Comparison of ENCODE assay signal across 8 mouse cellular contexts in genomic region chr14:61555931-61556288, GRCm38 (mm10). TPM values are rescaled to one million over a fixed set of nuclear protein-coding genes. Genes with fewer than 3 reads are reported as not detected.
DNase-seq lines count a peak whose midpoint lies in the region; ATAC-seq and TF ChIP-seq lines count a peak whose summit lies in the region.

No protein-coding gene starts in this region.

- H3K4me2 ChIP-seq in forebrain, embryonic 11.5 days (ENCODE audit: low read depth, low read length, severe bottlenecking), result peak overlapping the region; percentile 96
- peak overlapping the region; percentile 99 for H3K4me2 ChIP-seq in liver, embryonic 13.5 days

- H3K9me3 ChIP-seq in heart, embryonic 10.5 days, result no peaks in the 10 kb centered on the region
- H3K9me3 ChIP-seq in E14TG2a.4 (ENCODE audit: low read length), result no peaks in the 10 kb centered on the region
- no peaks in the 10 kb centered on the region for H3K9me3 ChIP-seq in forebrain, embryonic 11.5 days (ENCODE audit: control insufficient read depth, low read length)
- no peaks in the 10 kb centered on the region for H3K9me3 ChIP-seq in liver, embryonic 13.5 days (replicated peaks)

- intact Hi-C loops in heart, postnatal 14 days (cut with DNase I), result loop anchor here (5.0 kb wide), 2 partner anchors 91 to 114 kb away; no protein-coding TSS in a partner anchor

- peak overlapping the region; percentile 90 for H3K27ac ChIP-seq in heart, embryonic 10.5 days
- H3K27ac ChIP-seq in forebrain, embryonic 11.5 days (ENCODE audit: low read depth, low read length), result 0 out of 2 replicates have a peak overlapping the region, but pooled peaks have one; percentile 41
- peak overlapping the region; percentile 83 for H3K27ac ChIP-seq in liver, embryonic 13.5 days

- H3K4me3 ChIP-seq in heart, embryonic 10.5 days, result peak overlapping the region; percentile 82
- peak overlapping the region; percentile 92 for H3K4me3 ChIP-seq in E14TG2a.4 (replicated peaks; ENCODE audit: low read length)
- peak overlapping the region; percentile 61 for H3K4me3 ChIP-seq in forebrain, embryonic 11.5 days (ENCODE audit: low read depth, low read length)
- peak overlapping the region; percentile 82 for H3K4me3 ChIP-seq in liver, embryonic 13.5 days (replicated peaks)

- ATAC-seq in forebrain, embryonic 11.5 days (replicated peaks; ENCODE audit: low FRiP score), result no peak
- no peak for ATAC-seq in liver, embryonic 13.5 days (ENCODE audit: low read depth)

- WGBS in heart, embryonic 10.5 days, result 7% methylated on average over 6 of the region's 6 CpGs
- WGBS in forebrain, embryonic 11.5 days, result 9% methylated on average over 6 of the region's 6 CpGs
- under 1% methylated on average over 6 of the region's 6 CpGs for WGBS in liver, embryonic 13.5 days (ENCODE audit: insufficient replicate concordance)

- peak overlapping the region; percentile 68 for H3K9ac ChIP-seq in forebrain, embryonic 11.5 days (ENCODE audit: low read length)
- H3K9ac ChIP-seq in liver, embryonic 13.5 days, result peak overlapping the region; percentile 89

- 0 out of 2 replicates have a peak, but pooled peaks cover 4% of the 10 kb centered on the region for H3K27me3 ChIP-seq in heart, embryonic 10.5 days (ENCODE audit: insufficient read depth, poor library complexity, severe bottlenecking)
- peaks cover 15% of the 10 kb centered on the region for H3K27me3 ChIP-seq in E14TG2a.4 (ENCODE audit: insufficient read depth, low read length)
- H3K27me3 ChIP-seq in forebrain, embryonic 11.5 days (ENCODE audit: control insufficient read depth, insufficient read depth, low read length), result 0 out of 2 replicates have a peak, but pooled peaks cover 2% of the 10 kb centered on the region
- no peaks in the 10 kb centered on the region for H3K27me3 ChIP-seq in liver, embryonic 13.5 days

- no peak for DNase-seq in heart, embryonic 10.5 days (ENCODE audit: low spot score)
- no peak for DNase-seq in heart, postnatal 14 days
- DNase-seq in forebrain, embryonic 11.5 days (ENCODE audit: low spot score), result no peak
- no peak for DNase-seq in liver, embryonic 13.5 days
- no peak for DNase-seq in urinary bladder, postnatal 14 days (ENCODE audit: low spot score)
- no peak for DNase-seq in urinary bladder, postnatal 4 days (ENCODE audit: low spot score in 2 of 2)
- no peak for DNase-seq in kidney, adult 9 months

- no peaks in the 10 kb centered on the region for H3K36me3 ChIP-seq in heart, embryonic 10.5 days
- H3K36me3 ChIP-seq in E14TG2a.4 (ENCODE audit: insufficient read depth, low read length), result no peaks in the 10 kb centered on the region
- no peaks in the 10 kb centered on the region for H3K36me3 ChIP-seq in forebrain, embryonic 11.5 days (ENCODE audit: control insufficient read depth, insufficient read depth, low read length)
- no peaks in the 10 kb centered on the region for H3K36me3 ChIP-seq in liver, embryonic 13.5 days

- no peak for TF ChIP-seq CTCF in E14TG2a.4 (conservative IDR thresholded peaks at IDR 0.05; ENCODE audit: low read length)

- 0 out of 2 replicates have a peak, but pooled peaks cover 8% of the 10 kb centered on the region for H3K4me1 ChIP-seq in heart, embryonic 10.5 days
- H3K4me1 ChIP-seq in E14TG2a.4 (replicated peaks; ENCODE audit: low read depth, low read length), result peaks cover 18% of the 10 kb centered on the region
- H3K4me1 ChIP-seq in forebrain, embryonic 11.5 days (replicated peaks; ENCODE audit: control insufficient read depth, insufficient read depth, low read length), result 0 out of 2 replicates have a peak, but pooled peaks cover 3% of the 10 kb centered on the region
- H3K4me1 ChIP-seq in liver, embryonic 13.5 days (replicated peaks), result peaks cover 28% of the 10 kb centered on the region

RNA-seq across cellular contexts. Expression of gene Spryd7, which starts 0.8 kb away (rescaled TPM):
- polyA plus RNA-seq in heart, embryonic 10.5 days (2016; fragmentation: Nextera tagmentation; extraction: Ambion mirVana), result 26.0 and 26.9 TPM in 2 replicates
- 10 to 100 TPM; 51.3 to 55.6 TPM for total RNA-seq in heart, postnatal 14 days (2021)
- 15.8 and 16.6 TPM in 2 replicates for polyA plus RNA-seq in forebrain, embryonic 11.5 days (2014; fragmentation: Nextera tagmentation; extraction: Ambion mirVana)
- polyA plus RNA-seq in liver, embryonic 13.5 days (2015; fragmentation: Nextera tagmentation; extraction: Ambion mirVana), result 13.2 TPM in 2 replicates

RNA-seq across cellular contexts. Expression of gene Trim13, which starts 42.1 kb away (rescaled TPM):
- 9.0 and 13.2 TPM in 2 replicates for polyA plus RNA-seq in heart, embryonic 10.5 days (2016; fragmentation: Nextera tagmentation; extraction: Ambion mirVana)
- 1 to 10 TPM; 7.2 to 7.4 TPM for total RNA-seq in heart, postnatal 14 days (2021)
- 26.5 and 27.7 TPM in 2 replicates for polyA plus RNA-seq in forebrain, embryonic 11.5 days (2014; fragmentation: Nextera tagmentation; extraction: Ambion mirVana)
- 6.8 and 7.0 TPM in 2 replicates for polyA plus RNA-seq in liver, embryonic 13.5 days (2015; fragmentation: Nextera tagmentation; extraction: Ambion mirVana)

RNA-seq across cellular contexts. Expression of gene Kcnrg, which starts 51.3 kb away (rescaled TPM):
- 0.23 and 0.39 TPM in 2 replicates for polyA plus RNA-seq in heart, embryonic 10.5 days (2016; fragmentation: Nextera tagmentation; extraction: Ambion mirVana)
- total RNA-seq in heart, postnatal 14 days (2021), result under 1 TPM in 1 of 2 experiments, not detected in 1; 0.62 TPM
- 0.77 and 1.0 TPM in 2 replicates for polyA plus RNA-seq in forebrain, embryonic 11.5 days (2014; fragmentation: Nextera tagmentation; extraction: Ambion mirVana)
- 0.07 and 0.23 TPM in 2 replicates for polyA plus RNA-seq in liver, embryonic 13.5 days (2015; fragmentation: Nextera tagmentation; extraction: Ambion mirVana)
